Mouse (Mus musculus): ENCODE measurements around the gene Gipr. TPM values are rescaled to one million over a fixed set of nuclear protein-coding genes. Genes with fewer than 3 reads are reported as not detected.

Gene Gipr
- polyA plus RNA-seq, 2 experiments from 2014 or later: not detected

- ATAC-seq: no peak
These were observed 17.6 kb downstream of the Gipr start for GRCm38 (mm10) chr7:19148180-19148874.

- no peak for ATAC-seq
These were observed 18.4 kb downstream of the Gipr start for GRCm38 (mm10) chr7:19147497-19148045.

- ATAC-seq: no peak
These were observed 19.1 kb downstream of the Gipr start for GRCm38 (mm10) chr7:19146793-19147192.

- ATAC-seq: no peak
These were observed 28.5 kb downstream of the Gipr start for GRCm38 (mm10) chr7:19137380-19137779.

GRCm38 (mm10) chr7:19136673-19137334 lies 29.1 kb downstream of the Gipr start:
- ATAC-seq: no peak

- ATAC-seq: no peak
These were observed 29.8 kb downstream of the Gipr start for GRCm38 (mm10) chr7:19136168-19136567.

GRCm38 (mm10) chr7:19131324-19131848 lies 34.5 kb downstream of the Gipr start:
- peak; percentile 94 for ATAC-seq

- no peak for ATAC-seq
These were observed 35.3 kb downstream of the Gipr start for GRCm38 (mm10) chr7:19130657-19131056.

GRCm38 (mm10) chr7:19129396-19129795 lies 36.5 kb downstream of the Gipr start:
- peak; percentile 34 for ATAC-seq

GRCm38 (mm10) chr7:19127744-19128143 lies 38.2 kb downstream of the Gipr start:
- no peak for ATAC-seq

- ATAC-seq: no peak
These were observed 41.2 kb downstream of the Gipr start for GRCm38 (mm10) chr7:19124713-19125112.

- ATAC-seq: no peak
These were observed 44.2 kb downstream of the Gipr start for GRCm38 (mm10) chr7:19121686-19122085.

- peak; percentile 100 for ATAC-seq
These were observed 46.1 kb downstream of the Gipr start, which contains the start of gene Fbxo46 for GRCm38 (mm10) chr7:19119631-19120429. Gene Fbxo46 (plus strand): TSS chr7:19119859.

GRCm38 (mm10) chr7:19119083-19119482 lies 46.8 kb downstream of the Gipr start:
- ATAC-seq: no peak

- ATAC-seq: no peak
These were observed 47.7 kb downstream of the Gipr start, which contains the start of gene Gm4969 for GRCm38 (mm10) chr7:19118028-19118771. Gene Gm4969 (minus strand): TSS chr7:19118368.

GRCm38 (mm10) chr7:19109565-19109964 lies 56.4 kb downstream of the Gipr start:
- no peak for ATAC-seq

GRCm38 (mm10) chr7:19107436-19107835 lies 58.5 kb downstream of the Gipr start:
- ATAC-seq: no peak

Data from CD4-positive, CD25-positive, alpha-beta regulatory T cell, adult 4 months (primary cell).